Mouse (Mus musculus) heart, adult 2 months (tissue): Measurements from ENCODE around the gene Orai1. TPM values are rescaled to one million over a fixed set of nuclear protein-coding genes. Genes with fewer than 3 reads are reported as not detected.

Experiments used
- DNase-seq, 2 experiments: peaks; one replicate each; pipeline ENCODE4 v3.0.0; 2021
- H3K27ac ChIP-seq: fragments of 200-600 bp; 2 replicates; pipeline ENCODE4 v1.8.1; 2022
- H3K27me3 ChIP-seq: fragments of 200-500 bp; 2 replicates; pipeline ENCODE4 v1.6.1; 2012; ENCODE audit warnings: mild to moderate bottlenecking, low read length, inconsistent platforms, mixed read lengths; ENCODE audit not compliant: control insufficient read depth, insufficient read depth
- H3K36me3 ChIP-seq: fragments of 200-500 bp; 2 replicates; pipeline ENCODE4 v1.6.1; 2012; ENCODE audit warnings: low read length, inconsistent platforms; ENCODE audit not compliant: control insufficient read depth, insufficient read depth
- H3K4me1 ChIP-seq: fragments of 200-500 bp; 2 replicates; pipeline ENCODE4 v1.6.1; 2011; ENCODE audit warnings: low read length; ENCODE audit not compliant: control insufficient read depth, insufficient read depth
- H3K4me3 ChIP-seq: fragments of 200-600 bp; 2 replicates; pipeline ENCODE4 v1.8.1; 2022
- H3K79me2 ChIP-seq: fragments of 200-500 bp; replicated peaks from 2 replicates; pipeline ENCODE4 v1.6.1; 2012; ENCODE audit warnings: mild to moderate bottlenecking, inconsistent platforms, low read length, moderate library complexity, mixed read lengths; ENCODE audit not compliant: control insufficient read depth, insufficient read depth
- H3K9ac ChIP-seq: fragments of 200-500 bp; 2 replicates; pipeline ENCODE4 v1.6.1; 2012; ENCODE audit warnings: low read depth, mild to moderate bottlenecking, control low read depth, inconsistent platforms, low read length, mixed read lengths
- CTCF ChIP-seq: fragments of 200-600 bp; IDR thresholded peaks from 2 replicates; pipeline ENCODE4 v1.8.1; 2022; ENCODE audit warnings: antibody characterized with exemption, mild to moderate bottlenecking, moderate library complexity
- EP300 ChIP-seq: fragments of 200-500 bp; IDR thresholded peaks from 2 replicates; pipeline ENCODE4 v1.6.1; 2011; ENCODE audit warnings: low read depth, low read length, control low read depth; ENCODE audit not compliant: insufficient read depth
- POLR2A ChIP-seq: fragments of 200-500 bp; IDR thresholded peaks from 2 replicates; pipeline ENCODE4 v1.6.1; 2011; ENCODE audit warnings: mild to moderate bottlenecking, low read depth, low read length, control low read depth; ENCODE audit not compliant: insufficient read depth
- WGBS: fragments of 180-500 bp; shearing (Covaris S2); methylation state at CpG from one replicate; pipeline ENCODE4 v1.1.7; 2018; 5-methylcytosine and 5-hydroxymethylcytosine counted together
- intact Hi-C: fragments of 180-260 bp; cut with DNase I; formaldehyde crosslinking; loops from one replicate; pipeline ENCODE4 v1.15.1; 2025
- polyA plus RNA-seq: library from polyadenylated mRNA; depleted of rRNA; stranded (reverse); fragments of >200 nt; gene quantifications from 2 replicates; pipeline ENCODE4 v1.2.3, GENCODE M21; 2012
- total RNA-seq, 2 experiments: library from RNA; stranded (reverse); gene quantifications; 2 replicates each; pipeline ENCODE4 v1.2.3; 2021

Orai1 gene
- total and polyA plus RNA-seq, 3 experiments: 11.7 to 42.8 (median 15.8) TPM

GRCm38 (mm10) chr5:123063141-123063540, 48.3 kb downstream of the Orai1 start:
- H3K79me2 ChIP-seq: no peaks in the 10 kb centered on the region
- H3K36me3 ChIP-seq: no peaks in the 10 kb centered on the region
- H3K27ac ChIP-seq: no peak overlapping the region
- WGBS: 92% methylated on average over 3 of the region's 3 CpGs
- DNase-seq: peak in 1 of 2 experiments; percentile 12
- H3K4me3 ChIP-seq: no peak overlapping the region
- H3K9ac ChIP-seq: no peak overlapping the region
- TF ChIP-seq CTCF (no peak), POLR2A (no peak), EP300 (no peak)
- intact Hi-C loops: no loop called here
- no peaks in the 10 kb centered on the region for H3K27me3 ChIP-seq
- H3K4me1 ChIP-seq: peaks cover 4% of the 10 kb centered on the region

- Histone ChIP-seq H3K9ac (no peak overlapping the region), H3K4me1 (peaks cover 4% of the 10 kb centered on the region), H3K27me3 (no peaks in the 10 kb centered on the region), H3K27ac (peak overlapping the region; percentile 36; the same call in 1 of the 2 replicates), H3K79me2 (no peaks in the 10 kb centered on the region), H3K4me3 (no peak overlapping the region), H3K36me3 (no peaks in the 10 kb centered on the region)
- intact Hi-C loops: loop anchor here (1.0 to 2.0 kb wide), 4 partner anchors 53 to 107 kb away; no protein-coding TSS in a partner anchor
- DNase-seq: peak; percentile 48 to 55
- WGBS: 20% methylated on average over 6 of the region's 6 CpGs
- TF ChIP-seq POLR2A (no peak), CTCF (peak; percentile 73)
These were observed 49.3 kb downstream of the Orai1 start for GRCm38 (mm10) chr5:123064207-123064606.

- H3K27ac ChIP-seq: peak overlapping the region; percentile 64
- H3K9ac ChIP-seq: no peak overlapping the region
- no peaks in the 10 kb centered on the region for H3K79me2 ChIP-seq
- H3K36me3 ChIP-seq: no peaks in the 10 kb centered on the region
- no peak overlapping the region for H3K4me3 ChIP-seq
- TF ChIP-seq POLR2A (no peak), EP300 (peak; percentile 57; the same call in 1 of the 2 replicates), CTCF (peak; percentile 61)
- intact Hi-C loops: no loop called here
- 6% methylated on average over 6 of the region's 6 CpGs for WGBS
- DNase-seq: peak in 1 of 2 experiments; percentile 54
- peaks cover 4% of the 10 kb centered on the region for H3K4me1 ChIP-seq
- no peaks in the 10 kb centered on the region for H3K27me3 ChIP-seq
These were observed 52.6 kb downstream of the Orai1 start for GRCm38 (mm10) chr5:123067395-123067995.

GRCm38 (mm10) chr5:123068115-123068514, 53.2 kb downstream of the Orai1 start, which contains the start of gene Tmem120b:
TSS of gene Tmem120b (plus strand) at chr5:123068415.
- intact Hi-C loops: no loop called here
- H3K4me1 ChIP-seq: peaks cover 4% of the 10 kb centered on the region
- peak within 1 kb of the TSS; percentile 64 for H3K27ac ChIP-seq
- no peaks in the 10 kb centered on the region for H3K27me3 ChIP-seq
- H3K9ac ChIP-seq: no peak within 1 kb of the TSS
- H3K79me2 ChIP-seq: no peaks in the 10 kb centered on the region
- no peaks in the 10 kb centered on the region for H3K36me3 ChIP-seq
- WGBS: 81% methylated on average over 12 of the region's 12 CpGs
- H3K4me3 ChIP-seq: no peak within 1 kb of the TSS
- TF ChIP-seq CTCF: no peak
- TF ChIP-seq POLR2A: no peak
- no peak for TF ChIP-seq EP300
- DNase-seq: no peak

GRCm38 (mm10) chr5:123068714-123069113, 53.8 kb downstream of the Orai1 start:
- Histone ChIP-seq H3K9ac (no peak overlapping the region), H3K79me2 (no peaks in the 10 kb centered on the region), H3K36me3 (no peaks in the 10 kb centered on the region), H3K27ac (no peak overlapping the region), H3K4me3 (no peak overlapping the region), H3K27me3 (no peaks in the 10 kb centered on the region), H3K4me1 (peaks cover 4% of the 10 kb centered on the region)
- DNase-seq: no peak
- no peak for TF ChIP-seq CTCF
- TF ChIP-seq POLR2A: no peak
- no peak for TF ChIP-seq EP300
- intact Hi-C loops: no loop called here
- WGBS: 91% methylated on average over 2 of the region's 2 CpGs

- H3K27ac ChIP-seq: peak overlapping the region; percentile 81
- peak; percentile 96 to 99 for DNase-seq
- no peaks in the 10 kb centered on the region for H3K27me3 ChIP-seq
- H3K79me2 ChIP-seq: peaks cover 3% of the 10 kb centered on the region; the same call in 1 of the 2 replicates
- WGBS: 3% methylated on average over 45 of the region's 45 CpGs
- intact Hi-C loops: loop anchor here (5.0 kb wide), 1 partner anchor 152 kb away; no protein-coding TSS in a partner anchor
- TF ChIP-seq EP300 (0 out of 2 replicates have a peak, but pooled peaks have one; percentile 17), CTCF (no peak), POLR2A (peak; percentile 81)
- no peaks in the 10 kb centered on the region for H3K36me3 ChIP-seq
- H3K4me1 ChIP-seq: peaks cover 8% of the 10 kb centered on the region
- peak overlapping the region; percentile 96 for H3K9ac ChIP-seq
- H3K4me3 ChIP-seq: peak overlapping the region; percentile 99
These were observed 60.9 kb downstream of the Orai1 start for GRCm38 (mm10) chr5:123075576-123076418.
